Mouse (Mus musculus): Measurements from ENCODE around the gene Tshz2. TPM values are rescaled to one million over a fixed set of nuclear protein-coding genes. Genes with fewer than 3 reads are reported as not detected.

Tshz2 gene
- polyA plus RNA-seq, 1 experiment from 2014 or later, result 43.0 TPM

DNA sequence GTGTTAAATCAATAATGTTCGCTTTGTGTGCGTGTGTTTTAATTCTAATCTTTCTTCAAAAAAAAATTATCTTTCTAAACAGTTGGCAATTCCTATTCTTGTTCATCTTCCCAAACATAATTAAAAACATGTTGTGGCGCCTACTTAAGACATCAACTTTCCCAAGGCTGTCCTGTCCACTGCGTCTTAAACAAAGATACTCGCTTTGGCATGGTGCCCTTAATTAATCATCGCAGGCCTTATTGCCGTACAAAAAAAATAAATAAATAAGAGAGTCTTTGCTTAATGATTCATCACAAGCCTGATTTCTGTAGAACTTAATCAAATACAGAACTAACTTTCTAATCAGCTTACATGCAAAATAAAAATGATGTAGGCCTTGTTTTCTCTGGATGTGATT, 385.1 kb downstream of the Tshz2 start:
- no peak for ATAC-seq (ENCODE audit: low FRiP score)
- peaks cover 15% of the 10 kb centered on the region for H3K4me1 ChIP-seq (replicated peaks)
- H3K27me3 ChIP-seq, result no peaks in the 10 kb centered on the region
- H3K4me3 ChIP-seq, result no peak overlapping the region
- 70% methylated on average over 7 of the region's 7 CpGs for WGBS
- H3K36me3 ChIP-seq, result no peaks in the 10 kb centered on the region
- H3K9me3 ChIP-seq, result no peaks in the 10 kb centered on the region
- no peak overlapping the region for H3K27ac ChIP-seq
- no peak overlapping the region for H3K4me2 ChIP-seq
- H3K9ac ChIP-seq, result no peak overlapping the region

DNA sequence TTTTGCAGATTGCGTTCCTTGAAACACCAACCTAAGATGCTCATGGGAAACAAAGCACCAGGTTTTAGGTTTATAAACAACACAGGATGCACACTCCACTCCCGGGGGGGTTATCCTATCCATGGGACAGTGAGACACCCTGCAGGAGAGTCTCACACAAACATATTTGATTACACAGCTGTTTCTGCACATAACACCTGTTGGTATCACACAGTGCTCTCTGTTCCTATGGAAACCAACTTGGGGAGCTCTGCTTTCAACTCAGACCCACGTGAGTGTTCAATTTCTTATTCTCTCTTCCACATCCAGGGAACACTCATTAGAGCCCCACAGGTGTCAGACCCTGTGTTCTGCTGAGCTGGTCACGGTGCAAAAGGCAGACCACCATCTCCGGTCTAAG, 390.1 kb downstream of the Tshz2 start:
- Histone ChIP-seq H3K4me1 (replicated peaks) (no peaks in the 10 kb centered on the region; the same call in 1 of the 2 replicates), H3K9ac (no peak overlapping the region), H3K9me3 (no peaks in the 10 kb centered on the region), H3K36me3 (no peaks in the 10 kb centered on the region), H3K27me3 (no peaks in the 10 kb centered on the region), H3K4me3 (no peak overlapping the region), H3K27ac (no peak overlapping the region), H3K4me2 (no peak overlapping the region)
- 79% methylated on average over 5 of the region's 5 CpGs for WGBS
- ATAC-seq (ENCODE audit: low FRiP score), result no peak

DNA sequence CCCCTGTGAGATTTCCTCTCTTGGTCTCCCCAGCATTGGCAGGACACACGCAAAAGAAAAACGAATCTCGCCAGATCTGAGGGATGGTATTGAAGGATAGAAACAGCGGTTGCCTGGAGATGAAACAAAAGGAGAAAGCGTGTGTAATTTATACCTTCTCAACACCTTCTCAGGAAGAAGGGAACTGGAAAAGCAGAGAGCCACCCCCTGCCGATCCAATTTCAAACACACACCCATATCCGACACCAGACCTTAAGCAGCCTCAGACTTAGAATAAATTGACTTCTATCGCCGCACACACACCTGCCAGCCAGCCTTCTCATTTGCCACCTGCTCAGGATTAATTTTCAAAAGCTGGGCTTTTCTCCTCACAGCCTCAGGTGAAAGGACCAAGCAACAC, 390.9 kb downstream of the Tshz2 start:
- H3K4me3 ChIP-seq, result no peak overlapping the region
- H3K27me3 ChIP-seq, result no peaks in the 10 kb centered on the region
- H3K9me3 ChIP-seq, result no peaks in the 10 kb centered on the region
- no peak for ATAC-seq (ENCODE audit: low FRiP score)
- 77% methylated on average over 9 of the region's 9 CpGs for WGBS
- peaks cover 4% of the 10 kb centered on the region; the same call in 1 of the 2 replicates for H3K4me1 ChIP-seq (replicated peaks)
- H3K4me2 ChIP-seq, result no peak overlapping the region
- no peak overlapping the region for H3K9ac ChIP-seq
- H3K36me3 ChIP-seq, result no peaks in the 10 kb centered on the region
- H3K27ac ChIP-seq, result 0 out of 2 replicates have a peak overlapping the region, but pooled peaks have one; percentile 3

- no peak for ATAC-seq (ENCODE audit: low FRiP score)
- H3K36me3 ChIP-seq, result no peaks in the 10 kb centered on the region
- no peak overlapping the region for H3K4me3 ChIP-seq
- WGBS, result 91% methylated on average over 8 of the region's 8 CpGs
- H3K9me3 ChIP-seq, result no peaks in the 10 kb centered on the region
- no peak overlapping the region for H3K4me2 ChIP-seq
- H3K4me1 ChIP-seq (replicated peaks), result peaks cover 7% of the 10 kb centered on the region; the same call in 1 of the 2 replicates
- H3K27ac ChIP-seq, result no peak overlapping the region
- no peaks in the 10 kb centered on the region for H3K27me3 ChIP-seq
- H3K9ac ChIP-seq, result no peak overlapping the region
Measured at GRCm38 (mm10) chr2:170024939-170025338, 392.1 kb downstream of the Tshz2 start.

DNA sequence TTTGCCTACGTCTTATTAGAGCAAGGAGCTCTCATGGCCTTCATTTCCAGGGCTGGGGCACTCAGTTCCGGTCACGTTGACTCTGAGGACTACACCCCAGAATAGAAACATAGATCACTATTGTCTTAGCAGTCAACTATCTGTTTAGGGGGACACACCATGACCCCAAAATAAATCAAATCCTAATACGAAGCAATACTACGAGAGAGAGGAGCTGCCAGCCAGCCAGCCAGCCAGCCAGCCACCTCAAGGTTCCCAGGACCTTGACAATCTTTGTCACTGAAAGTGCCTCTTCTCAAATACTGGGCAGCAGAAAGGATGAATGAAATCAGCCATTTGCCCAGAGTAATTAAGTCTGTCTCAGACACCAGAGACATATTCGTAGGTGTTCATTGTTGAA, 393.1 kb downstream of the Tshz2 start:
- Histone ChIP-seq H3K4me2 (no peak overlapping the region), H3K9me3 (no peaks in the 10 kb centered on the region), H3K4me1 (replicated peaks) (peaks cover 7% of the 10 kb centered on the region; the same call in 1 of the 2 replicates), H3K36me3 (no peaks in the 10 kb centered on the region), H3K4me3 (no peak overlapping the region), H3K27ac (no peak overlapping the region), H3K9ac (no peak overlapping the region), H3K27me3 (no peaks in the 10 kb centered on the region)
- 91% methylated on average over 6 of the region's 6 CpGs for WGBS
- no peak for ATAC-seq (ENCODE audit: low FRiP score)

GRCm38 (mm10) chr2:170027837-170028236, 395.0 kb downstream of the Tshz2 start:
- WGBS, result 90% methylated on average over 7 of the region's 7 CpGs
- no peak overlapping the region for H3K9ac ChIP-seq
- no peak for ATAC-seq (ENCODE audit: low FRiP score)
- H3K9me3 ChIP-seq, result no peaks in the 10 kb centered on the region
- H3K4me1 ChIP-seq (replicated peaks), result peaks cover 7% of the 10 kb centered on the region; the same call in 1 of the 2 replicates
- H3K4me2 ChIP-seq, result no peak overlapping the region
- H3K27me3 ChIP-seq, result no peaks in the 10 kb centered on the region
- H3K4me3 ChIP-seq, result no peak overlapping the region
- no peaks in the 10 kb centered on the region for H3K36me3 ChIP-seq
- no peak overlapping the region for H3K27ac ChIP-seq

DNA sequence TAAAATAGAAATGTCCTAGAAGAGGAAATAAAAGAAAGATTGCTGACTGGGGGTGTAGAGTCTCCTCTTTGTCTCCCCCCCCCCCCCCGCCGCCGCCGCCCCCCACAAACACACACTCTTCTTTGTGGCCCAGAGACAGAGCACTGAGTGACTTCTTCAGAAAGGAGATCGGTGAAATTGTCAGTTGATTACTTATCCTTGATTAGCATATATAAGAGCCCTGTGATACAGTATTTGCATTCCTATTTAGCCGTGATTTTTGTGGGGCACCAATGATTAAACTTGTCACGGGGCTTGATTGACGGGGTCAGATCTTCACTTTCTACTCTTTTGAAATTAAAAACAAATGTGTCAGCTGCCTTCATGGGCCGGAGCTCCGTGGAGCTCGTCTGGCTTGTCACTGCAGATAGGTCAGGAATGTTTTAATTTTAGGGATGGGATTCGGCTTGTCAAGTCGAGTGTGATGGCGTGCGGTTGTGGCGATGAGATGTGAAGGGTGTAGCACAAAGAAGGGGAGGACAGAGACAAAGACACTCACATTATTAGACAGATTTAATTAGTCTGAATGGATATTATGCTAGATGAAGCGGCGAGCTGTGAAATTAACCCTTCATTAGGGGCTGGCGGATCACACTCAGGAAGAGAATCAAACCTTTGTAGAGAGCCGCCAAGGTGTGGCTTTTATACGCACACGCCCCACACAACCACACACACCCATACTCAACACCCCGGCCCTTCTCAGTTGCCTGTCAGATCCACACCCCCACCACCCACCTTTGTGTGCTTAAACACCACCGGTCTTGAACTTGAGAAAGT, 395.9 kb downstream of the Tshz2 start:
- 0 out of 2 replicates have a peak overlapping the region, but pooled peaks have one; percentile 6 for H3K4me3 ChIP-seq
- H3K9me3 ChIP-seq, result no peaks in the 10 kb centered on the region
- H3K9ac ChIP-seq, result no peak overlapping the region
- 44% methylated on average over 24 of the region's 24 CpGs for WGBS
- peak overlapping the region; percentile 36; the same call in 1 of the 2 replicates for H3K4me2 ChIP-seq
- 0 out of 2 replicates have a peak, but pooled peaks have one; percentile 24 for ATAC-seq (ENCODE audit: low FRiP score)
- peak overlapping the region; percentile 76 for H3K27ac ChIP-seq
- peaks cover 7% of the 10 kb centered on the region for H3K4me1 ChIP-seq (replicated peaks)
- H3K36me3 ChIP-seq, result no peaks in the 10 kb centered on the region
- H3K27me3 ChIP-seq, result no peaks in the 10 kb centered on the region

GRCm38 (mm10) chr2:170029304-170029856, 396.6 kb downstream of the Tshz2 start:
- Histone ChIP-seq H3K4me1 (replicated peaks) (peaks cover 7% of the 10 kb centered on the region; the same call in 1 of the 2 replicates), H3K9me3 (no peaks in the 10 kb centered on the region), H3K4me2 (peak overlapping the region; percentile 36; the same call in 1 of the 2 replicates), H3K4me3 (no peak overlapping the region), H3K36me3 (no peaks in the 10 kb centered on the region), H3K27ac (peak overlapping the region; percentile 76), H3K9ac (no peak overlapping the region), H3K27me3 (no peaks in the 10 kb centered on the region)
- WGBS, result 79% methylated on average over 10 of the region's 10 CpGs
- no peak for ATAC-seq (ENCODE audit: low FRiP score)

- no peak overlapping the region for H3K4me2 ChIP-seq
- H3K4me3 ChIP-seq, result no peak overlapping the region
- no peaks in the 10 kb centered on the region for H3K36me3 ChIP-seq
- 92% methylated on average over 12 of the region's 12 CpGs for WGBS
- no peak for ATAC-seq (ENCODE audit: low FRiP score)
- H3K27ac ChIP-seq, result no peak overlapping the region
- no peak overlapping the region for H3K9ac ChIP-seq
- H3K27me3 ChIP-seq, result no peaks in the 10 kb centered on the region
- no peaks in the 10 kb centered on the region for H3K9me3 ChIP-seq
- peaks cover 9% of the 10 kb centered on the region; the same call in 1 of the 2 replicates for H3K4me1 ChIP-seq (replicated peaks)
Measured at GRCm38 (mm10) chr2:170031226-170031625, 398.4 kb downstream of the Tshz2 start.

DNA sequence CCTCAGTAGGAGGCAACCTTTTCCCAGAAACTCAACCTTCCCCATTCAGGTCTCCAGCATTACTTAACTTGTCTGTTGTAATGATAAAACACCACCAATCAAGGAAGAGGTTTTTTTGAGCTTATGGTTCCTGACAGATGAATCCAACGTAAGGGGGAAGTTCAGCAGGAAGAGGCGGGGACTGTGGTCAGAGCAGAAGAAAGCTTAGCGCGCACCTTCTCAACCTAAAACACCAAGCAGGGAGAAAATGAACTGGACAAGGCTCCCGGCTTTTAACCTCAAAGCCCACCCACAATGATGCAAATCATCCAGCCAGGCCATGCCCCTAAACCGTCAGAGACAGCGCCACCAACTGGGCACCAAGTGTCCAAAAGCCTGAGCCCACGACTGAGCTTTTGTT, 399.1 kb downstream of the Tshz2 start:
- H3K27me3 ChIP-seq, result no peaks in the 10 kb centered on the region
- H3K4me1 ChIP-seq (replicated peaks), result peaks cover 15% of the 10 kb centered on the region
- no peak overlapping the region for H3K9ac ChIP-seq
- H3K36me3 ChIP-seq, result no peaks in the 10 kb centered on the region
- H3K9me3 ChIP-seq, result no peaks in the 10 kb centered on the region
- no peak overlapping the region for H3K27ac ChIP-seq
- no peak overlapping the region for H3K4me2 ChIP-seq
- WGBS, result 71% methylated on average over 8 of the region's 8 CpGs
- no peak for ATAC-seq (ENCODE audit: low FRiP score)
- no peak overlapping the region for H3K4me3 ChIP-seq

- Histone ChIP-seq H3K27me3 (no peaks in the 10 kb centered on the region), H3K9me3 (no peaks in the 10 kb centered on the region)
Measured at GRCm38 (mm10) chr2:170033219-170033618, 400.4 kb downstream of the Tshz2 start.

GRCm38 (mm10) chr2:170034794-170035193, 402.0 kb downstream of the Tshz2 start:
- H3K27ac ChIP-seq, result no peak overlapping the region
- H3K36me3 ChIP-seq, result no peaks in the 10 kb centered on the region
- H3K4me1 ChIP-seq (replicated peaks), result peaks cover 22% of the 10 kb centered on the region
- H3K4me2 ChIP-seq, result no peak overlapping the region
- H3K9me3 ChIP-seq, result no peaks in the 10 kb centered on the region
- WGBS, result 96% methylated on average over 11 of the region's 11 CpGs
- peaks cover 3% of the 10 kb centered on the region; the same call in 1 of the 2 replicates for H3K27me3 ChIP-seq
- H3K4me3 ChIP-seq, result no peak overlapping the region
- ATAC-seq (ENCODE audit: low FRiP score), result no peak
- H3K9ac ChIP-seq, result no peak overlapping the region

More at GRCm38 (mm10) chr2:170033219-170033618, 400.4 kb downstream of the Tshz2 start:
- WGBS, result 79% methylated on average over 5 of the region's 5 CpGs
- H3K4me2 ChIP-seq, result no peak overlapping the region
- no peak overlapping the region for H3K9ac ChIP-seq
- no peak for ATAC-seq (ENCODE audit: low FRiP score)
- H3K4me3 ChIP-seq, result no peak overlapping the region
- peak overlapping the region; percentile 9; the same call in 1 of the 2 replicates for H3K27ac ChIP-seq
- peaks cover 21% of the 10 kb centered on the region for H3K4me1 ChIP-seq (replicated peaks)
- H3K36me3 ChIP-seq, result no peaks in the 10 kb centered on the region

All from hindbrain, embryonic 13.5 days (tissue).